Mouse (Mus musculus): ENCODE results near the gene Dazap1. TPM values are rescaled to one million over a fixed set of nuclear protein-coding genes. Genes with fewer than 3 reads are reported as not detected.
A peak's percentile ranks its signal among the peaks of the same experiment; 100 is the strongest.
"Not testable (repeated sequence)": the region's sequence is repeated elsewhere in the genome, so short reads cannot be mapped to it uniquely, and the experiment has no call there.

Dazap1 gene
- polyA plus RNA-seq, 1 experiment from 2014 or later, result 69.7 TPM

GRCm38 (mm10) chr10:80237020-80237419 is 24.3 kb upstream of the Dazap1 start:
- Histone ChIP-seq H3K36me3 (replicated peaks) (peaks cover 98% of the 10 kb centered on the region), H3K9ac (no peak overlapping the region), H3K27ac (no peak overlapping the region), H3K4me3 (replicated peaks) (no peak overlapping the region), H3K4me1 (peaks cover 28% of the 10 kb centered on the region), H3K9me3 (no peaks in the 10 kb centered on the region), H3K27me3 (no peaks in the 10 kb centered on the region), H3K4me2 (no peak overlapping the region)
- no peak for ATAC-seq (ENCODE audit: low FRiP score)
- 84% methylated on average over 4 of the region's 4 CpGs for WGBS

GRCm38 (mm10) chr10:80238306-80238705 is 23.0 kb upstream of the Dazap1 start:
- ATAC-seq (ENCODE audit: low FRiP score), result no peak
- Histone ChIP-seq H3K27ac (no peak overlapping the region), H3K9ac (no peak overlapping the region), H3K4me3 (replicated peaks) (no peak overlapping the region), H3K27me3 (no peaks in the 10 kb centered on the region), H3K36me3 (replicated peaks) (peaks cover 98% of the 10 kb centered on the region), H3K4me2 (no peak overlapping the region), H3K9me3 (no peaks in the 10 kb centered on the region), H3K4me1 (peaks cover 23% of the 10 kb centered on the region)
- WGBS, result 95% methylated on average over 3 of the region's 3 CpGs

- 91% methylated on average over 6 of the region's 6 CpGs for WGBS
- no peak for ATAC-seq (ENCODE audit: low FRiP score)
- Histone ChIP-seq H3K4me1 (peaks cover 8% of the 10 kb centered on the region; the same call in 1 of the 2 replicates), H3K4me2 (no peak overlapping the region), H3K4me3 (replicated peaks) (no peak overlapping the region), H3K27ac (no peak overlapping the region), H3K9me3 (no peaks in the 10 kb centered on the region), H3K27me3 (no peaks in the 10 kb centered on the region), H3K9ac (no peak overlapping the region), H3K36me3 (replicated peaks) (peaks cover 98% of the 10 kb centered on the region)
Observed at GRCm38 (mm10) chr10:80239791-80240190, 21.5 kb upstream of the Dazap1 start.

GRCm38 (mm10) chr10:80242088-80242487 is 19.2 kb upstream of the Dazap1 start:
- WGBS, result 69% methylated on average over 9 of the region's 9 CpGs
- H3K27ac ChIP-seq, result 0 out of 2 replicates have a peak overlapping the region, but pooled peaks have one; percentile 50
- ATAC-seq (ENCODE audit: low FRiP score), result no peak

GRCm38 (mm10) chr10:80242607-80243006 is 18.7 kb upstream of the Dazap1 start:
- WGBS, result 93% methylated on average over 3 of the region's 3 CpGs
- no peaks in the 10 kb centered on the region for H3K27me3 ChIP-seq
- H3K27ac ChIP-seq, result no peak overlapping the region
- no peak overlapping the region for H3K9ac ChIP-seq
- ATAC-seq (ENCODE audit: low FRiP score), result no peak
- no peak overlapping the region for H3K4me2 ChIP-seq
- no peak overlapping the region for H3K4me3 ChIP-seq (replicated peaks)
- no peaks in the 10 kb centered on the region for H3K9me3 ChIP-seq
- H3K36me3 ChIP-seq (replicated peaks), result peaks cover 72% of the 10 kb centered on the region
- H3K4me1 ChIP-seq, result peaks cover 17% of the 10 kb centered on the region

More at GRCm38 (mm10) chr10:80242088-80242487, 19.2 kb upstream of the Dazap1 start:
- Histone ChIP-seq H3K4me3 (replicated peaks) (no peak overlapping the region), H3K4me2 (no peak overlapping the region), H3K9ac (no peak overlapping the region), H3K4me1 (peaks cover 17% of the 10 kb centered on the region), H3K9me3 (no peaks in the 10 kb centered on the region), H3K36me3 (replicated peaks) (peaks cover 77% of the 10 kb centered on the region), H3K27me3 (no peaks in the 10 kb centered on the region)

GRCm38 (mm10) chr10:80244791-80245399 is 16.4 kb upstream of the Dazap1 start:
- Histone ChIP-seq H3K4me1 (peaks cover 19% of the 10 kb centered on the region), H3K9me3 (no peaks in the 10 kb centered on the region), H3K36me3 (replicated peaks) (peaks cover 49% of the 10 kb centered on the region), H3K9ac (peak overlapping the region; percentile 30; the same call in 1 of the 2 replicates), H3K27me3 (no peaks in the 10 kb centered on the region), H3K27ac (peak overlapping the region; percentile 27; the same call in 1 of the 2 replicates), H3K4me3 (replicated peaks) (no peak overlapping the region), H3K4me2 (no peak overlapping the region)
- ATAC-seq (ENCODE audit: low FRiP score), result no peak
- WGBS, result 37% methylated on average over 5 of the region's 5 CpGs

- no peak overlapping the region for H3K4me2 ChIP-seq
- peak overlapping the region; percentile 30; the same call in 1 of the 2 replicates for H3K9ac ChIP-seq
- no peaks in the 10 kb centered on the region for H3K27me3 ChIP-seq
- H3K36me3 ChIP-seq (replicated peaks), result peaks cover 42% of the 10 kb centered on the region
- no peaks in the 10 kb centered on the region for H3K9me3 ChIP-seq
- peaks cover 26% of the 10 kb centered on the region for H3K4me1 ChIP-seq
- WGBS, result 4% methylated on average over 4 of the region's 4 CpGs
- no peak overlapping the region for H3K4me3 ChIP-seq (replicated peaks)
- peak overlapping the region; percentile 27; the same call in 1 of the 2 replicates for H3K27ac ChIP-seq
- ATAC-seq (ENCODE audit: low FRiP score), result 0 out of 2 replicates have a peak, but pooled peaks have one; percentile 6
Observed at GRCm38 (mm10) chr10:80245600-80245999, 15.7 kb upstream of the Dazap1 start.

GRCm38 (mm10) chr10:80247849-80248248 is 13.4 kb upstream of the Dazap1 start:
- peaks cover 24% of the 10 kb centered on the region for H3K36me3 ChIP-seq (replicated peaks)
- H3K4me2 ChIP-seq, result no peak overlapping the region
- ATAC-seq (ENCODE audit: low FRiP score), result no peak
- no peaks in the 10 kb centered on the region for H3K9me3 ChIP-seq
- no peak overlapping the region for H3K27ac ChIP-seq
- 51% methylated on average over 6 of the region's 6 CpGs for WGBS
- no peak overlapping the region for H3K9ac ChIP-seq
- H3K4me1 ChIP-seq, result peaks cover 25% of the 10 kb centered on the region
- H3K27me3 ChIP-seq, result no peaks in the 10 kb centered on the region
- H3K4me3 ChIP-seq (replicated peaks), result no peak overlapping the region

- Histone ChIP-seq H3K4me1 (peaks cover 25% of the 10 kb centered on the region), H3K36me3 (replicated peaks) (peaks cover 23% of the 10 kb centered on the region), H3K4me3 (replicated peaks) (peak overlapping the region; percentile 51), H3K4me2 (peak overlapping the region; percentile 65)
- H3K9ac ChIP-seq; H3K9me3 ChIP-seq; H3K27ac ChIP-seq; H3K27me3 ChIP-seq; ATAC-seq (ENCODE audit: low FRiP score): not testable (repeated sequence)
- WGBS, result 57% methylated on average over 3 of the region's 3 CpGs
Observed at GRCm38 (mm10) chr10:80248437-80248836, 12.8 kb upstream of the Dazap1 start.

- H3K36me3 ChIP-seq (replicated peaks), result peaks cover 23% of the 10 kb centered on the region
- peak within 1 kb of the TSS; percentile 51 for H3K4me3 ChIP-seq (replicated peaks)
- peak within 1 kb of the TSS; percentile 77 for H3K9ac ChIP-seq
- WGBS, result under 1% methylated on average over 53 of the region's 53 CpGs
- peaks cover 25% of the 10 kb centered on the region for H3K4me1 ChIP-seq
- H3K27me3 ChIP-seq, result no peaks in the 10 kb centered on the region
- H3K9me3 ChIP-seq, result no peaks in the 10 kb centered on the region
- H3K4me2 ChIP-seq, result peak within 1 kb of the TSS; percentile 65
- peak within 1 kb of the TSS; percentile 88 for H3K27ac ChIP-seq
- ATAC-seq (ENCODE audit: low FRiP score), result peak; percentile 84
Observed at GRCm38 (mm10) chr10:80248971-80249640, 12.2 kb upstream of the Dazap1 start, which contains the start of gene Ndufs7. TSS of gene Ndufs7 (plus strand) at chr10:80249121.

GRCm38 (mm10) chr10:80250059-80250458 is 11.2 kb upstream of the Dazap1 start:
- no peak for ATAC-seq (ENCODE audit: low FRiP score)
- Histone ChIP-seq H3K36me3 (replicated peaks) (peaks cover 26% of the 10 kb centered on the region), H3K4me1 (peaks cover 25% of the 10 kb centered on the region), H3K9ac (peak overlapping the region; percentile 77), H3K4me3 (replicated peaks) (peak overlapping the region; percentile 51), H3K4me2 (peak overlapping the region; percentile 65), H3K27me3 (no peaks in the 10 kb centered on the region), H3K27ac (peak overlapping the region; percentile 88; the same call in 1 of the 2 replicates), H3K9me3 (no peaks in the 10 kb centered on the region)
- WGBS, result 42% methylated on average over 2 of the region's 2 CpGs

GRCm38 (mm10) chr10:80250573-80250972 is 10.7 kb upstream of the Dazap1 start:
- H3K36me3 ChIP-seq (replicated peaks), result peaks cover 31% of the 10 kb centered on the region
- no peak for ATAC-seq (ENCODE audit: low FRiP score)

More at GRCm38 (mm10) chr10:80250573-80250972, 10.7 kb upstream of the Dazap1 start:
- no peak overlapping the region for H3K9ac ChIP-seq
- no peak overlapping the region for H3K27ac ChIP-seq
- no peaks in the 10 kb centered on the region for H3K27me3 ChIP-seq
- H3K4me2 ChIP-seq, result peak overlapping the region; percentile 65; the same call in 1 of the 2 replicates
- 91% methylated on average over 4 of the region's 4 CpGs for WGBS
- no peak overlapping the region for H3K4me3 ChIP-seq (replicated peaks)
- no peaks in the 10 kb centered on the region for H3K9me3 ChIP-seq
- H3K4me1 ChIP-seq, result peaks cover 20% of the 10 kb centered on the region
